Mouse (Mus musculus): Measurements from ENCODE around the gene Cblb.

The Cblb gene

DNA sequence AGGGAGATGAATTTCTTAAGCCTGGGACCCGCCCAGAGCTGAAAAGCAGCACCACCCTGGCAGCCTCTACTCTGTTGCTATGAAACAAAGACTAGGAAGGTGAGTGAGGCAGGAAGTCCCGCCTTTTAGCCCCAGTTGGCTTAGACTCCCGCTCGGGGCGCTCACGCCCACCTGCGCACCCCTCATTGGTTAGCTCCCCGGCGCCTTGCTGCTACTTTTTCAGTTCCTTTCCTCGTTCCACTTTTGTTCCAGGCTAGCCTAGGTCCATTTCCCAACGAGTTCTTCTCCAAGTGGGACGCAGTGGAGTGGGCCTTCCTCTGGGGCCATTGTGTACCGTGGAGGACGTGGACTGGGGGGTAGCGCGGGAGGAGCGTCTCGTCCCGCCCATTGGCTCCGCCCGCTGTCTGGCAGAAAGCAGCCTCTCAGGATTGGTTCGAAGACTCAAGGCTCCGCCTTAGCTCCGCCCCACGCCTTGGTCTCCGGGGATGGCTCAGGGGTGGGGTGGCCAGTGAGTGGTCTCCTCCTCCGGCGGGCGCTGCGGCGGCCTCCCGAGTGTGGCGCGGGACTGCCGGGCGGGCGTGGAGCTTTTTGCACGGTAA lies at the start of gene Cblb:
Gene Cblb (plus strand): TSS at position 135 of the 599 bp plus-strand sequence.
- peak; percentile 97 for DNase-seq

DNA sequence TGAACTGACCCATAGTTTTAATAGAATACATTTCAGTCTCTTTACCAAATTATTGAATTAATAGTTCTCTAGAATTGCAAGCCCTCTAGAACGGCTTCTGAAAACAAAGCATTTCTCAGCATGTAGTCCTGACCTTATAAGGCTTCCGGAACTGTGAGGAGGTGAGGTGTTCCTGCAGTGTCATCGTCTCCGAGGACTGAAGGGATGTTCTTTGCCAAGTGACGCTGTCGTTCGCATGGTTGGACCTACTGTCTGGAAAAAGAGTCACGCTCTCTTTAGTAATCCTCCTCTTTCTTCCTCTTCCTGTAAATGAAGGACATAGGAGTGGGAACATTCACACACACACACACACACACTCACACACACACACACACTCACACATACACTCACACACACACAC lies 45.6 kb upstream of the Cblb start:
- DNase-seq = peak; percentile 14

DNA sequence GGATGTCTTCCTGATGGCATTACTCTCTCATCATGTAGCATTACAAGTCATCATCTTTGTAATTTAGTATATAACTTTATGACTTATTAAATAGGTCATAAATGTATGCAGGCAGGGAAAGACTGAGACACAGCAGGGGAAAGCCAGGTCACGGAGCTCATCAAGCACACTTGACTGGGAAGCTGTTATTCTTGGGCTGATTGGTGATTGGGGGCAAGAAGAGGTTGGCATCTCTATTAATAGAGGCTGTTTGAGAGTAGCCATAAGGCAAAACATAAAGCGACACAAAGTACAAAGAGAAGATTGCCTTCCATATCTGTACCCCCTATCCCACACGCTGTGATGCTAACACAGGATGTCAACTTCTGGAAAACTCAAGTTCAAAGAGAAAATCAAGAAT lies 44.8 kb upstream of the Cblb start:
- DNase-seq = no peak

DNA sequence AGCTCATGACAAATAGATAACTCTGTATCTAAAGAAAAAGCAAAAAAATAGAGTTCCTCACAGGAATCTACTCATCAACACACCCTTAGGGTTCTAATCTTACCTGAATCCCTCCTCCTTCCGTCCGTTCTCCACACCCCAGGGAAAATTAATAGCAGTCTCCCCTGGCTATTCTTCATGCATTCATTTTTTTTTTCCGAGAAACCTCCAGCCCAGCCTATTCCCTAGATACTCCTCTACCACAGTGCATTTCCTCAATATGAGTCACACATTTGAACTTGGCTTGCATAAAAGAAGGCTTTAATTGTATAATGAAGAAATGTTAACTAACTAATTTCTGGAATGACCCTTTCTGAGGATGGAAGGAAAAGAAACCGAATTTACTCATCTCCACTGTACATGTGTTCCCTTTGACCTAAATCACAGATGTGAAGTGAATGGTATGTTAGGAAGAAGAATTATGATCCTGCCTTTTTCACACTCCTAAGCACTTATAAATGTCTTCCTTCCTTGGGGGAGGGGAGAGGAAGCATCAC lies 43.9 kb upstream of the Cblb start:
- no peak for DNase-seq

DNA sequence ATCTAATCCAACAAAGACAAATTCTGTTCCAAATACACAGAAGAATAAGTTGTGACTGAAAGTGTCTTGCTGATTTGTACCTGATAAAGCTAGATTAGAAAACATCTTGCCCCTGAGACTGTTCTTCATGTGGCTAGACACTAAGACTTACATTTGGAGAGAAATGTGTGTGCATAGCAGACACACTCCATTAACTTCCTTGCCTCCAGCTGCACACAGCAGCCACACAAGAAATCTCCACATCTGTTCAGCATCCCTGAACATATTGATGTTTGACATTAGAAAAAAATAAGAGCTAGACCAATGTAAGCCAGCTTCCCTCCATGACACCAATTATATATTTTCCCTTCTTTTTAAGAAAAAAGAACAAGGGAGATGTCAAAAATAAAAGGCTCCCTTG lies 43.0 kb upstream of the Cblb start:
- no peak for DNase-seq

DNA sequence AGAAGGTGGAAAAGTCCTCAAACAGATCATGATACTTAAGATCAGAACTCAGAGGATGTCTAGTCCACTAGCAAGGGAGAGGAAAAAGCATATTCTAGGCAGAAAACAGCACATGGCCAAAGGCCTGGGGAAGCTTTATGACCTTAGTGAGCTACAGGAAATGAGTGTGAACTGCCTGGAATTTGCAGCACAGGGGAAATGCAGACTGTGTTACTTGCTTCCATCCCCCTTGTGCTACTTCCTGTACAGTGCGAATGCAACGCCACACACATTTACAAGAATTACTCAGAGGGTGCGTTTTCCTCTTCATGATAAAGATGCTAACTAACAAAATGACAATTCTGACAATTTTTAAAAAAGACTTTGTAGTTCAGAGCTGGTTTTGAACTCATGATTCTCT lies 41.8 kb upstream of the Cblb start:
- no peak for DNase-seq

DNA sequence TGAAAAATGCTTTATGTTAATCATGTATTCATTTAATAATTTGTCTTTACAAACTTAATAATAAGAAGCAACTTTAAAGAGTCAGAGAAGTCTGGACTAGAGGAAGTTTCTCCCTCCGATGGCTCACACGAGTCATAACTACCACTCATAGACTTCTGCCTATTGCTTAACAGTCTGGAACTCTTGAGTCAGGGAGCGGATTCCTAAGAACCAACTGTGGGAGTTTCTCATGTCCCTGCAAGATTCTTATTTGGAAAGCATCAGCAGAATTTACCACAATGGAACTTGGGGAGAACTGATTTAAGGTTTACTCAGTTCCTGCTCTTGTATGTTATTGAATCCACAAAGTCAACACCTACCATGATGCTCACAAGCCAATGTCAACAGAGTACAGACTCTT lies 31.0 kb upstream of the Cblb start:
- no peak for DNase-seq

DNA sequence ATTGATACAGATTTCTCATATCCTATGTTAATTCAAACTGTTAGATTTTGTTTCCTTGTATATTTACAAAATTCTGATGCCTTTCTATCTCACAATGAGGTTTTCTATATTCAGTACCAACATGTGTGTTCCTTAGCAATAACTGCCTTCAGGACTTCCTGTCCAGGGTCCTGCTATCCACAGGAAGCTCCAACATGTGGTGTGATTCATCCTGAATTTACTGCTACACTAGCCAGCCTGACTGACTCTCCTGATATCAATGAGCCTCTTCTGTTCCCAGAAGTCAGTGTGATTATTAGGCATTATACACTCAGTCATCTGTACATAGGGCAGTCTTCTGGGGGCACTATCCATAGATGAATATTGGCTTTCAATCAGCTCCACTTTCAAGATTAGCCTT lies 30.2 kb upstream of the Cblb start:
- DNase-seq = no peak

DNA sequence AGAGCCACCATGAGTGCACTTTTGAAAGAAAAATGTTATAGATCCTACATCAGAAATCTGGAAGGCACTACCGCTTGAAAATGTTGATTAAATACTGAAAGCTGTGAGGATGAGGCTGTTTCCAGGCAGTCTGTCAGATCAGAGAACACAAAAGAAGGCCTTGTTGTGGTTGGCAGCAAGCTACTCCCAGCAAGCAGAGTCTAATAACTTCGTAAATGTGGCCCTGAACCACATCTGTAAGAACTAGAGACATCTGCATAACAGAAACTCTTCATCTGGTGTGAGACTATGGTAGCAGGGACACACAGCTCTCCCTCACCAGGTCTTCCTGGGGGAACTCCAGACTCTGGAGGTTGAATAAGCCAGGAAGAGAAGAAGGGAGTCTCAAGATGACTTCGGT lies 24.0 kb upstream of the Cblb start:
- DNase-seq = no peak

DNA sequence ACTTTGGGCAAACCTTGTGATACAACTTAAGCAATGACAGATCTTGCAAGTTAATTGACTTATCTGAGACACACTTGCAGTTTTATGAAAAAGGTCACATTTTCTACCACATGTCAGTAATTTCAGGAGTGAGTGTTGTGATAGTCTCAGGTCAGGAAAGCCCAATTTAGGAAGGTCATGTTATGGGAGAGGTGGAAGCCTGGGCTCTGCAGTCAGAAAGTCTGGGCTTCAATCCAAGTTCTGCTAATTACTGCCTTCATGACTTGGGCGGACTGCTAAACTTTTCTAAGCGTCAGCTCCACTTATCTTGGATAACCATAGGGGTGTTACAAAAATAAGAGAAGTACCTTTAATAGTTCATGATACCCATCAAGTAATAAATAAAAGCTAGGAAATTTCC lies 22.6 kb upstream of the Cblb start:
- DNase-seq = no peak

DNA sequence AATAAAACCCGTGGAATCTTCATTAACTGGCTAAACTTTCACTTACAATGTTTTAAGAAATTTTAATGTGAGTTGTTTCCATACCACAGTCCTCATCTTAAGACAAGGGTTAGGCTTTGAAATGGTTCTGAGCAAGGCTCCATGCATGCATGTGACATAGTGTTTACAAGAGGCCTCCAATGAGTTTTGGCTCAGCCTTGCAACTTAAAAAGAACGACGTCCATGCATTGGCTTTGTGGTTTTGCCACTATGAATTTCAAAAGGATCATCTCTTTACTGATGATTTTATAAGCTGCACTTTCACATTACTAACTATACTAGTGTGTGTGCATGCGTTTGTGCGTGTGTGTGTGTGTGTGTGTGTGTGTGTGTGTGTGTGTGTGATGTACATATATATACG lies 21.6 kb upstream of the Cblb start:
- DNase-seq = no peak

DNA sequence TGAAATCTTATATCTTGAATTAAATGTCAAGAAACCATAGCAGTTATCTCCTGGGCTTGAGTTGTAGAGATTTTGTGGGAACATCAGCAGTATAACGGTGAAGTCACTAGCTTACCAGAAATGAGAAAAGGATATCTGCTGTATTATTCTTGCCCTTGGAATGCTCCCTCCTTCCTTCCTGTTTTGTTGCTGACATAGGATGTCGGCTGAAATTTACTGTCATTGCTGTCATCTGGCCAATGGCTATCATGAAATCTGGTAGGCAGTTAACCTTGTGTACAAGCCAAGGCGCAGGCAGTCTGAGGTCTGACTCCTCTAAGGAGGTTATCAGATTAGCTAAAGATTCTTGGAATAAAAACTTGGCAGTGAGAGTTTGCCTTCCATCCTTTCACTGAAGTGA lies 18.0 kb upstream of the Cblb start:
- DNase-seq = no peak

DNA sequence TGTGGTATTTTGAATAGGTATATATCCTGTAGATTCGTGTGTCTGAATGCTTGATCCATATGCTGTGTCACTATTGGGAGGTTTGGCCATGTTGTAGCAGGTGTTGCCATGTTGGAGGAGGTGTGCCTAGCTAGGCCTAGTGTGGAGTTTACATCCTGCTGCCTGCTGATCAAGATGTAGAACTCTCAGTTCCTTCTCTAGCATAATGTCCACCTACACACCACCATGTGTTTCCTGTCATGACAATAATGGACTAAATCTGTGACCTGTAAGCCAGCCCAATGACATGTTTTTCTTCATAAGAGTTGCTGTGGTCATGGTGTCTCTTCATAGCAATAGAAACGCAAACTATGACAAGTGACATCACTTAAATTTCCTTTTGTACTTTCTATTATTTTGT lies 17.2 kb upstream of the Cblb start:
- DNase-seq = no peak

DNA sequence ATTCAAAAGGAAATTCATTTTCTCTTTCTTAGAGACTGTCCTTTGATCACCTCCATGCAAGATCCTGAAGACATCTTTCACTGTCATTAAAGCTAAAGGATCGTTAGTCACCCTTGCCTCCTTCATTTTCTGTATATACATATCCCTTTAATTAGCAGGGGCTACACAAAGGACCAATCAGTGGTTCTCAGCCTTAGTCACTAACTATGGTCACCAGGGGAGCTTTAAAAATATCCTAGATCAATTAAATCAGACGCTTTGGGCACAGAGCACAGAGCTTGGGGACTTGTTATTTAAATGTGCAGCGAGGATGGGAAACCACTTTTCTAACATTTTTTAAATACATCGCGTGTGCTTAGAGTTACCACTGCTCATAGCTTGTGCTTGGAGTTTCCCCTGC lies 7.6 kb upstream of the Cblb start:
- DNase-seq = no peak

DNA sequence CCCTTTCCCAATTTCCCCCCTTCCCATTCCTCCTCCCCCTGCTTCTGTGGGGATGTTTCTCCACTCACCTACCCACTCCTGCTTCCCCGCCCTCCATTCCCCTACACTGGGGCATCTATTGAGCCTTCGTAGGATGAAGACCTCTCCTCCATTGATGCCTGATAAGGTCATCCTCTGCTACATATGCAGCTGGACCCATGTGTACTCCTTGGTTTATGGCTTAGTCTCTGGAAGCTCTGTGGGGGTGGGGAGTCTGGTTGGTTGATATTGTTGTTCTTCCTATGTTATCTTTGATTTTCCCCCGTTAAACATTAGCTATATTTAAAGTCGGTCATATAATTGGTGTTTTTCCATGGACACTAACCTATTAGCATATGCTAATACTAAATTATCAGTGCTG lies 3.7 kb upstream of the Cblb start:
- DNase-seq = no peak

DNA sequence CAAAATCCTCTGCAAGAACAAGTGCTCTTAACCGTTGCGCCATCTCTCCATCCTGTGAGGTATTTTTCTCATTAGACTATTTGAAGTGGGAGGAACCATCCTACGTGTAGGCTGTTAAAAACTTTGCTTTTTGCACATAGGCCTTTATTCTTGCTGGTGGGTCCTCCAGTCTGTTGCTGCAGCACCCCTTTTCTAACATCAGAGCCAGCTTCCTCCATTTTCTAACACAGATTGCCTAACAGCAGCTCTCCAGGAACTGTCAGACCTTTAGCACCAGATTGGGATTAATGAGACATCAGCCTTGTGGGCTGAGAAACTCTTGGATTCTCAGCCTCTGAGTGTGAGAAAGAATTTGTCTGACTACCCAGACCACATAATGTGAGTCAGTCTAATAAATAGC lies 2.0 kb upstream of the Cblb start:
- DNase-seq = no peak

DNA sequence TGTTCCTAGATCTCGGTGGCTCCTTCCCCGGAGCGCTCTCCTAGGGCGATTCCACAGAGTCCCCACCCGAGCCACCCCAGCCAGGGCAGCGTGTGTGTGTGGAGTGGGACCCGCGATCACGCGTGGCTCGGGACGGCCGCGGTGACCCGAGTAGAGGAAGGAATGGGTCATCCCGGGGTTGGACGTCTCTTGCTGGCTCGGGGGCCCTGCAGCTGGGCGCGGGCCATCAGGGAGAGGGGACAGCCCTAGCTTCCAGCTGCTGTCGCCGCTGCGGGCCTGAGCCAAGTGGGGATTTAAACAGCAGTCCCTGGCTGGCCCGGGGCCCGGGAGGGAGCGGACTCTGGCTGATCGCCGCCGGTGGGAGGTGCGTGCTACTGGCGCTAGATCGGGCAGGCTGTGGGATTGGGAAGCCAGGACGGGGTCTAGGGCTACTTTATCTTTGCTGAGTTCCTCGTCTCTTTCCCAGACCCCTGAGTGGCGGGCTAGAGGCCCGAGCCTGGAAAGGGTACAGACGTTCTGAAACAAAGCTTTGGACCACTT lies 757 bp downstream of the Cblb start:
- peak; percentile 84 for DNase-seq

DNA sequence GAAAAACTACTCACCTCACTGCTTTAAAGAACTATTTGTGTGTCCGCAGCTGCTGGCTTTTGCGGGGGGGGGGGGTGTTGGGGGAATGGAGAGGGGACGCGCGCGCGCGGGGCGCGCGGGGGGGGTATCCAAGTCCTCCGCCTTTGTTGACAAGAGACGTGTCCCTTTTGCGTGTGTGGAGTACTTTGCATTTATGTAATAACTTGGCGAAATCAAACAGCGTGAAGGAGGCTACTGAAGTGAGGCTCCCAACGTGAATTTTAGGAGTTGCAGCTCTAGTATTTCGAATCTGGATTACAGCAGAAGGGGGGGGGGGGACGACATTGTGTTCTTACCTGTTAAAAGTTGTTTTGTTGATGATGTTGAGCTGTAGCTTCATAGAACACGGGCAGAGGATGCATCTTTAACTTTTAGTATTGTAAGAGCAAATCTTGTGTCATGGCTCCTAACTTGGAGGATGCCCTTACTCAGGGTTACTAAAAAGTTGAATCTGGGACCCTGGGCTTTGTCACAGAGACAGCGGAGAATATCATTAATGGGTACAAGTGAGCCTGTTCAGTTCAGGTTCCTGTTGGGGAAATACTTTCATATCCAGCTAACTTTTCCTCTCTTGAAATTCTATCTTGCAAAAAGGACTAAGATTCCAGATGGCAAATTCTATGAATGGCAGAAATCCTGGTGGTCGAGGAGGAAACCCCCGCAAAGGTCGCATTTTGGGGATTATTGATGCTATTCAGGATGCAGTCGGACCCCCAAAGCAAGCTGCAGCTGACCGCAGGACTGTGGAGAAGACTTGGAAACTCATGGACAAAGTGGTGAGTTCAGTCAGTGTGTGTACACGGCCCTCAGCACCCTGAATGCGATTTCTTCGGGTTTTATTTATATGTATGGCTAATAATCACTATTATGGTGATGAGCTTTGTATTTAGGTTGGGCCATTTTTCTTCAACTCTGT lies 1.6 kb downstream of the Cblb start:
- DNase-seq = no peak

DNA sequence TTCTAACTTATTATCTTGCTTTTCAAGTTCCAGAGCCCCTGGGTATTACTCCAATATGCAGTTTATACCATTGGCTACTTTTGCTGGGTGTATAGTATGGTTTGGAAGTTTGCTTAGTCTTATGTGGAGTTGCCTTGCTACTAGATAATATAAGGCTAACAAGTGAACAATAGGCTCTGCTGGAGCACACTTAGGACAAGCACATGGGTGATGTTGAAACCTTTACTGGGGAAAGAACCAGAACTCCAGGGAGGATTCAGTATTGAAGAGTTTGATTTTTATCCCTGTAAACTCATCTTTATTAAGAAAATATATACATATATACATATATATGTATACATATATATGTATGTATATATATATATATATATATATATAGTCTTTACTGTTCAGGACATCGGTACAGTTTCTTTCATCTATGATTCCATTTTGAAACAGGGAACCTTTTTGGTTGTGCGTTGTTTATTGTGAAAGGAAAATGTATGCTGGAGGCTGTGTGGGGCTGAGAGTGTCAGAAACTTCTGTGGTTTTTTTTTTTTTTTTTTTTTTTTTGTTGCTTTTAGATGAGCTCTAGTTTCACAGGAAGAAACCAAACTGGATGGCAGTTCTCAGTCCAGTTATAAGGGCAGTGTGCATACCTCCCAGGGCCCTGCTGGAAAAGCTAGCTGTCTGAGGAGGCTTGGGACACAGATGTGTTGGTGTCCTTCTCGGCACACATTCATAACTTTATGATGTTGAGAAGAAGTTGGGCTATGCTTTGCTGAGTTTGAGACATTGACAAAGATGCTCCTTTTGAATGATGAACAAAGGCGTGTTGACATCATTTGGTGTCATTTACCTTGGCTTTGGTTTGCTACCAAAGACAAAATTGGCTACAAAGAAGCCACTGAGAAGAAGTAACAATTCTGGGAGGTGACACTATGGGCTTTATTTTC lies 2.6 kb downstream of the Cblb start:
- no peak for DNase-seq

DNA sequence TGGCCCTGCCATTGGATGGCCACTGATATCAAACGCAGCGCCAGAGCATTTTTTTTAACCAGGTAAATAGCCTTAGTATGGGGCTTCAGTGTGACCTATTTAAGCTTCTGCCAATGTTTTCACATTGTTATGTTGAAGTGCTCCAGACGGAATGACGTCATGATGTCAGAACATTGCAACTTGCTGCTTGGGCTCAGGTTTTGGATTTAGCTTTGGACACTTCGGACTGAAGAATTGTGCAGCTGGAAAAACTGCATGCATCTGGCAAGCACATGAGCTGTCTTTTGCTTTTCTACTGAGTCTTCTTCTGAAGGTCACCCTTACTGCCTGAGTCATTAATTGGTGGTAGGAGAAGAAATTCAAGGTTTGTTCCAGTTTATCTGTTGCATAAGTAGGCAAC lies 3.3 kb downstream of the Cblb start:
- DNase-seq = peak; percentile 73

DNA sequence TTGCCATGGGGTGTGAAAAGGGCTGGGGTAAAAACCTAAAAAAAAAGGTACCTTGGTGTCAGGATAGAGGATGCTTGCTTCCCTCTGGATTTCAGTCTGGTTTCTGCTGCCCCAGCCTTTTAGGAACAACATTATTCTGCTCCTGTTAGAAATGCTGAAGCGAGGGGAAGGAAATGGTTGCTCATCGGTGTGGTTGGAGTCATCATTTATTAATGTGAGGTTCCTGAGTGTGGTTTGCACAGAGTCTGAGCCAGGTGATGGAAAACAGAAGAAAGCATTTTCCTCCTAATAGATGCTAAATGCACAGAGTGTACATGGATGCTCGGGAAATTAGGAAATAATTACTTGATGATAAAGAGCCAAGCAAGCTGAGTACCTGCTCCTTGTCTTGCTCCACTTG lies 5.3 kb downstream of the Cblb start:
- no peak for DNase-seq

DNA sequence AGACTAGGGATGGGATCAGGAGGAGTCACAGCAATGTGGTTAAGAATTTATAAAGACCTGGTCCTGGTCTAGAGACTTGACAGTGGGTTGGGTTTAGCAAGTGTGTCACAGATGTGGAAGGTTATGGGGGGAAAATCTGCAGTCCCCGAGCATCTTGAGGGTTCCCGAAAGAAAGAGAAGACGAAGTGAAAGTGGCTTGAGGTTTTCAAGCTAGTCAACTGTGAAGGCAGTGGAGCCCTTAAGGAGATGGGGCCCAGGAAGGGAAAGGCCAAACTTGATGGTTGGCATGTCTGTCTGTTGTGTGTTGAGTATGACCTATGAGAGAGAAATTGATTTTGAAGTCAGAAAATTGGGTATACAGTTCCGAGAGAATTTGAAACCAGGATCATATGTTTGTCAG lies 7.3 kb downstream of the Cblb start:
- DNase-seq = no peak

DNA sequence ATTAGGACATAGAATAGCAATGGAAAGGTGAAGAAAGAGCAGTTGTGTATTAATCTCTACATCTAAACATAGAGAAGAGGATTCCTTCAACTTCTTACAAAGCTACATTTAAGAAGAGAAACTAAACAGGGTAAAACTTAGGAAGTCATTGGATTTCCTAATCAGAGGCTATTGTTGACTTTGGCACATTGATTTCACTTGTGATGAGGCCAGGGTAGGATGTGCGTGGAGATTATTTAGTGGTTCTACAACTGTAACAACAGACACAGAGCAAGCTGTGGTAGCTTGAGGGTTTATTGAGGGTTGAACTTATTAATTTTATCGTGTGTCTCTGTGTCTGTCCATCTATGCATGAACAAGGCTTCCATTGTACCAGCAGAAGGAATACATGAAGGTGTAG lies 7.8 kb downstream of the Cblb start:
- DNase-seq = no peak

Measured in cerebellum, adult 9-10 months (tissue).